Mouse (Mus musculus) forebrain, embryonic 13.5 days (tissue): ENCODE measurements around the gene Tmem265. TPM values are rescaled to one million over a fixed set of nuclear protein-coding genes. Genes with fewer than 3 reads are reported as not detected.

Source experiments
- ATAC-seq: fragments of 200-750 bp; cut with Nextera tagmentation; 2 replicates; pipeline ENCODE4 v1.8.0; 2017
- H3K27ac ChIP-seq: fragments of 300-500 bp; sonication (generic); 2 replicates; pipeline ENCODE4 v1.5.1; 2015; ENCODE audit warnings: inconsistent platforms, mild to moderate bottlenecking, moderate library complexity
- H3K27me3 ChIP-seq: fragments of 300-500 bp; sonication (generic); 2 replicates; pipeline ENCODE4 v1.6.1; 2015; ENCODE audit warnings: mild to moderate bottlenecking, inconsistent platforms
- H3K36me3 ChIP-seq: fragments of 300-500 bp; sonication (generic); 2 replicates; pipeline ENCODE4 v1.6.1; 2015; ENCODE audit warnings: mild to moderate bottlenecking, inconsistent platforms; ENCODE audit not compliant: poor library complexity, severe bottlenecking
- H3K4me1 ChIP-seq: fragments of 300-500 bp; sonication (generic); 2 replicates; pipeline ENCODE4 v1.6.1; 2015; ENCODE audit warnings: inconsistent platforms
- H3K4me2 ChIP-seq: fragments of 300-500 bp; sonication (generic); 2 replicates; pipeline ENCODE4 v1.6.1; 2015; ENCODE audit warnings: inconsistent platforms, mild to moderate bottlenecking, moderate library complexity
- H3K4me3 ChIP-seq: fragments of 300-500 bp; sonication (generic); 2 replicates; pipeline ENCODE4 v1.5.1; 2015; ENCODE audit warnings: mild to moderate bottlenecking, inconsistent platforms
- H3K9ac ChIP-seq: fragments of 300-500 bp; sonication (generic); 2 replicates; pipeline ENCODE4 v1.6.1; 2015; ENCODE audit warnings: mild to moderate bottlenecking, inconsistent platforms
- H3K9me3 ChIP-seq: fragments of 300-500 bp; sonication (generic); replicated peaks from 2 replicates; pipeline ENCODE4 v1.6.1; 2016; ENCODE audit warnings: inconsistent platforms
- WGBS: fragments of 180-500 bp; shearing (Covaris S2); methylation state at CpG from one replicate; pipeline ENCODE4 v1.1.7; 2015; 5-methylcytosine and 5-hydroxymethylcytosine counted together
- polyA plus RNA-seq: library from polyadenylated mRNA; unstranded; fragments of >200 nt; fragmentation: Nextera tagmentation; extraction: Ambion mirVana; gene quantifications from 2 replicates; pipeline ENCODE4 v1.2.1, GENCODE M21; 2015

Gene Tmem265
- polyA plus RNA-seq, 1 experiment from 2014 or later, result 5.7 TPM

GRCm38 (mm10) chr7:127591108-127591507, 29.9 kb downstream of the Tmem265 start:
- Histone ChIP-seq H3K36me3 (peaks cover 69% of the 10 kb centered on the region), H3K9me3 (no peaks in the 10 kb centered on the region), H3K27me3 (no peaks in the 10 kb centered on the region), H3K4me2 (no peak overlapping the region), H3K4me3 (no peak overlapping the region), H3K4me1 (peaks cover 21% of the 10 kb centered on the region), H3K9ac (no peak overlapping the region), H3K27ac (no peak overlapping the region)
- WGBS, result 87% methylated on average over 10 of the region's 10 CpGs
- ATAC-seq, result no peak

GRCm38 (mm10) chr7:127592575-127592974, 31.4 kb downstream of the Tmem265 start:
- 92% methylated on average over 14 of the region's 14 CpGs for WGBS

GRCm38 (mm10) chr7:127596747-127597146, 35.6 kb downstream of the Tmem265 start:
- Histone ChIP-seq H3K27ac (no peak overlapping the region), H3K4me1 (no peaks in the 10 kb centered on the region), H3K9ac (no peak overlapping the region), H3K27me3 (no peaks in the 10 kb centered on the region), H3K4me2 (no peak overlapping the region), H3K4me3 (no peak overlapping the region), H3K9me3 (no peaks in the 10 kb centered on the region), H3K36me3 (peaks cover 100% of the 10 kb centered on the region)
- 96% methylated on average over 17 of the region's 17 CpGs for WGBS
- no peak for ATAC-seq

More at GRCm38 (mm10) chr7:127592575-127592974, 31.4 kb downstream of the Tmem265 start:
- Histone ChIP-seq H3K4me2 (no peak overlapping the region), H3K4me1 (peaks cover 12% of the 10 kb centered on the region), H3K9me3 (no peaks in the 10 kb centered on the region), H3K4me3 (no peak overlapping the region), H3K9ac (no peak overlapping the region), H3K27me3 (no peaks in the 10 kb centered on the region), H3K27ac (no peak overlapping the region), H3K36me3 (peaks cover 81% of the 10 kb centered on the region)
- no peak for ATAC-seq

GRCm38 (mm10) chr7:127600612-127601011, 39.4 kb downstream of the Tmem265 start:
- H3K4me2 ChIP-seq, result no peak overlapping the region
- H3K9me3 ChIP-seq, result no peaks in the 10 kb centered on the region
- no peak for ATAC-seq
- H3K27ac ChIP-seq, result no peak overlapping the region
- H3K9ac ChIP-seq, result no peak overlapping the region
- H3K36me3 ChIP-seq, result peaks cover 98% of the 10 kb centered on the region
- no peaks in the 10 kb centered on the region for H3K4me1 ChIP-seq
- H3K27me3 ChIP-seq, result no peaks in the 10 kb centered on the region
- no peak overlapping the region for H3K4me3 ChIP-seq
- WGBS, result 94% methylated on average over 7 of the region's 7 CpGs

- H3K36me3 ChIP-seq, result peaks cover 97% of the 10 kb centered on the region
- 86% methylated on average over 4 of the region's 4 CpGs for WGBS
- no peak overlapping the region for H3K4me2 ChIP-seq
- no peaks in the 10 kb centered on the region for H3K9me3 ChIP-seq
- ATAC-seq, result no peak
- no peaks in the 10 kb centered on the region for H3K4me1 ChIP-seq
- H3K9ac ChIP-seq, result no peak overlapping the region
- no peaks in the 10 kb centered on the region for H3K27me3 ChIP-seq
- H3K4me3 ChIP-seq, result no peak overlapping the region
- H3K27ac ChIP-seq, result no peak overlapping the region
Observed at GRCm38 (mm10) chr7:127601735-127602134, 40.5 kb downstream of the Tmem265 start.

- WGBS, result 76% methylated on average over 2 of the region's 2 CpGs
- no peak overlapping the region for H3K27ac ChIP-seq
- H3K36me3 ChIP-seq, result peaks cover 97% of the 10 kb centered on the region
- no peaks in the 10 kb centered on the region for H3K4me1 ChIP-seq
- no peak for ATAC-seq
- H3K4me2 ChIP-seq, result no peak overlapping the region
- H3K4me3 ChIP-seq, result no peak overlapping the region
- no peak overlapping the region for H3K9ac ChIP-seq
- no peaks in the 10 kb centered on the region for H3K9me3 ChIP-seq
- H3K27me3 ChIP-seq, result no peaks in the 10 kb centered on the region
Observed at GRCm38 (mm10) chr7:127602903-127603302, 41.7 kb downstream of the Tmem265 start.

GRCm38 (mm10) chr7:127604256-127604655, 43.1 kb downstream of the Tmem265 start:
- peaks cover 97% of the 10 kb centered on the region for H3K36me3 ChIP-seq
- H3K4me3 ChIP-seq, result no peak overlapping the region
- no peak for ATAC-seq
- H3K9ac ChIP-seq, result no peak overlapping the region
- 91% methylated on average over 10 of the region's 10 CpGs for WGBS
- H3K27ac ChIP-seq, result no peak overlapping the region
- no peak overlapping the region for H3K4me2 ChIP-seq
- H3K4me1 ChIP-seq, result no peaks in the 10 kb centered on the region
- H3K9me3 ChIP-seq, result no peaks in the 10 kb centered on the region
- H3K27me3 ChIP-seq, result no peaks in the 10 kb centered on the region

GRCm38 (mm10) chr7:127607150-127607549, 46.0 kb downstream of the Tmem265 start:
- WGBS, result 87% methylated on average over 6 of the region's 6 CpGs

GRCm38 (mm10) chr7:127611011-127611410, 49.8 kb downstream of the Tmem265 start:
- no peak overlapping the region for H3K27ac ChIP-seq
- H3K4me2 ChIP-seq, result no peak overlapping the region
- no peaks in the 10 kb centered on the region for H3K27me3 ChIP-seq
- no peak overlapping the region for H3K4me3 ChIP-seq
- WGBS, result 96% methylated on average over 29 of the region's 29 CpGs
- H3K9me3 ChIP-seq, result no peaks in the 10 kb centered on the region
- no peak for ATAC-seq
- peaks cover 16% of the 10 kb centered on the region for H3K4me1 ChIP-seq
- no peak overlapping the region for H3K9ac ChIP-seq
- H3K36me3 ChIP-seq, result peaks cover 67% of the 10 kb centered on the region

More at GRCm38 (mm10) chr7:127607150-127607549, 46.0 kb downstream of the Tmem265 start:
- ATAC-seq, result no peak
- H3K4me2 ChIP-seq, result no peak overlapping the region
- H3K4me3 ChIP-seq, result no peak overlapping the region
- H3K27ac ChIP-seq, result no peak overlapping the region
- H3K4me1 ChIP-seq, result no peaks in the 10 kb centered on the region
- H3K9ac ChIP-seq, result no peak overlapping the region
- H3K9me3 ChIP-seq, result no peaks in the 10 kb centered on the region
- peaks cover 97% of the 10 kb centered on the region for H3K36me3 ChIP-seq
- H3K27me3 ChIP-seq, result no peaks in the 10 kb centered on the region

GRCm38 (mm10) chr7:127611561-127611960, 50.4 kb downstream of the Tmem265 start:
- WGBS, result 96% methylated on average over 26 of the region's 26 CpGs
- Histone ChIP-seq H3K27ac (no peak overlapping the region), H3K36me3 (peaks cover 63% of the 10 kb centered on the region), H3K4me2 (no peak overlapping the region), H3K4me1 (peaks cover 21% of the 10 kb centered on the region), H3K9me3 (no peaks in the 10 kb centered on the region), H3K27me3 (no peaks in the 10 kb centered on the region), H3K9ac (no peak overlapping the region), H3K4me3 (no peak overlapping the region)
- ATAC-seq, result no peak

- H3K9me3 ChIP-seq, result no peaks in the 10 kb centered on the region
- no peaks in the 10 kb centered on the region for H3K27me3 ChIP-seq
- WGBS, result 83% methylated on average over 8 of the region's 8 CpGs
- peaks cover 35% of the 10 kb centered on the region for H3K4me1 ChIP-seq
- peak overlapping the region; percentile 100 for H3K4me3 ChIP-seq
- peak overlapping the region; percentile 92 for H3K4me2 ChIP-seq
- no peak overlapping the region for H3K27ac ChIP-seq
- no peak for ATAC-seq
- peak overlapping the region; percentile 96; the same call in 1 of the 2 replicates for H3K9ac ChIP-seq
- peaks cover 44% of the 10 kb centered on the region for H3K36me3 ChIP-seq
Observed at GRCm38 (mm10) chr7:127613501-127613900, 52.3 kb downstream of the Tmem265 start.

GRCm38 (mm10) chr7:127614091-127614490, 52.9 kb downstream of the Tmem265 start:
- Histone ChIP-seq H3K4me1 (peaks cover 35% of the 10 kb centered on the region), H3K9me3 (no peaks in the 10 kb centered on the region), H3K4me3 (peak overlapping the region; percentile 100), H3K27ac (peak overlapping the region; percentile 79; the same call in 1 of the 2 replicates), H3K27me3 (no peaks in the 10 kb centered on the region), H3K9ac (peak overlapping the region; percentile 96), H3K36me3 (peaks cover 38% of the 10 kb centered on the region), H3K4me2 (peak overlapping the region; percentile 92)
- no peak for ATAC-seq
- WGBS, result 19% methylated on average over 8 of the region's 8 CpGs

GRCm38 (mm10) chr7:127614511-127614890, 53.3 kb downstream of the Tmem265 start:
- ATAC-seq, result peak; percentile 44; the same call in 1 of the 2 replicates
- WGBS, result 0% methylated on average over 9 of the region's 44 CpGs
- peaks cover 34% of the 10 kb centered on the region for H3K36me3 ChIP-seq
- peak overlapping the region; percentile 92 for H3K4me2 ChIP-seq
- peaks cover 35% of the 10 kb centered on the region for H3K4me1 ChIP-seq
- H3K4me3 ChIP-seq, result peak overlapping the region; percentile 100
- H3K9ac ChIP-seq, result peak overlapping the region; percentile 96
- H3K27me3 ChIP-seq, result no peaks in the 10 kb centered on the region
- H3K27ac ChIP-seq, result peak overlapping the region; percentile 79
- H3K9me3 ChIP-seq, result no peaks in the 10 kb centered on the region
